Mouse (Mus musculus) limb, embryonic 14.5 days (tissue): ENCODE results near the gene Gm27021. TPM values are rescaled to one million over a fixed set of nuclear protein-coding genes. Genes with fewer than 3 reads are reported as not detected.

Experiments used
- ATAC-seq: fragments of 200-750 bp; cut with Nextera tagmentation; 2 replicates; pipeline ENCODE4 v1.8.0; 2017; ENCODE audit warnings: low read depth, moderate number of reproducible peaks, moderate TSS enrichment; ENCODE audit not compliant: low FRiP score
- DNase-seq: peaks from one replicate; pipeline ENCODE4 v3.0.0-alpha.2; 2015; ENCODE audit warnings: low spot score
- H3K27ac ChIP-seq: fragments of 300-500 bp; sonication (generic); replicated peaks from 2 replicates; pipeline ENCODE4 v1.5.1; 2014; ENCODE audit warnings: low read depth, mild to moderate bottlenecking, low read length, moderate library complexity, mixed read lengths
- H3K27me3 ChIP-seq: fragments of 300-500 bp; sonication (generic); 2 replicates; pipeline ENCODE4 v1.6.1; 2014; ENCODE audit warnings: low read length, mixed read lengths; ENCODE audit not compliant: control insufficient read depth, insufficient read depth
- H3K36me3 ChIP-seq: fragments of 300-500 bp; sonication (generic); 2 replicates; pipeline ENCODE4 v1.6.1; 2014; ENCODE audit warnings: mild to moderate bottlenecking, low read length, moderate library complexity, mixed read lengths; ENCODE audit not compliant: control insufficient read depth, insufficient read depth
- H3K4me1 ChIP-seq: fragments of 300-500 bp; sonication (generic); 2 replicates; pipeline ENCODE4 v1.6.1; 2014; ENCODE audit warnings: antibody characterized with exemption, low read length, mixed read lengths; ENCODE audit not compliant: control insufficient read depth, insufficient read depth
- H3K4me2 ChIP-seq: fragments of 300-500 bp; sonication (generic); replicated peaks from 2 replicates; pipeline ENCODE4 v1.6.1; 2014; ENCODE audit warnings: low read depth, mild to moderate bottlenecking, low read length, moderate library complexity; ENCODE audit not compliant: severe bottlenecking
- H3K4me3 ChIP-seq: fragments of 300-500 bp; sonication (generic); replicated peaks from 2 replicates; pipeline ENCODE4 v1.5.1; 2014; ENCODE audit warnings: low read length
- H3K9ac ChIP-seq: fragments of 300-500 bp; sonication (generic); 2 replicates; pipeline ENCODE4 v1.6.1; 2014; ENCODE audit warnings: mild to moderate bottlenecking, low read depth, low read length, moderate library complexity; ENCODE audit not compliant: severe bottlenecking
- H3K9me3 ChIP-seq: fragments of 300-500 bp; sonication (generic); 2 replicates; pipeline ENCODE4 v1.6.1; 2016; ENCODE audit warnings: low read length; ENCODE audit not compliant: control insufficient read depth
- POLR2A ChIP-seq: fragments of 200-500 bp; IDR thresholded peaks from 2 replicates; pipeline ENCODE4 v1.8.0; 2012; ENCODE audit warnings: inconsistent platforms, mild to moderate bottlenecking, moderate library complexity, borderline replicate concordance; ENCODE audit not compliant: insufficient read depth, insufficient read length; ENCODE audit errors: extremely low read depth
- WGBS: fragments of 180-500 bp; shearing (Covaris S2); extraction: QIAGEN DNeasy Blood & Tissue Kit; methylation state at CpG from one replicate; pipeline ENCODE4 v1.1.7; 2014; 5-methylcytosine and 5-hydroxymethylcytosine counted together
- polyA plus RNA-seq, 2 experiments: library from polyadenylated mRNA; depleted of rRNA in 1 of 2; stranded (reverse) in 1 of 2; unstranded in 1 of 2; fragments of >200 nt; fragmentation: Nextera tagmentation in 1 of 2; extraction: Ambion mirVana in 1 of 2; gene quantifications; 2 replicates each; pipeline versions ENCODE4 v1.2.1 to v1.2.3; 2012 to 2014

Gene Gm27021
- polyA plus RNA-seq, 2 experiments: 2.2 to 3.4 TPM

- H3K9me3 ChIP-seq: no peaks in the 10 kb centered on the region
- peaks cover 3% of the 10 kb centered on the region; the same call in 1 of the 2 replicates for H3K4me1 ChIP-seq
- no peak overlapping the region for H3K4me2 ChIP-seq
- DNase-seq: no peak
- no peak overlapping the region for H3K27ac ChIP-seq
- ATAC-seq: no peak
- no peak overlapping the region for H3K4me3 ChIP-seq
- H3K27me3 ChIP-seq: no peaks in the 10 kb centered on the region
- no peaks in the 10 kb centered on the region for H3K36me3 ChIP-seq
- H3K9ac ChIP-seq: no peak overlapping the region
- WGBS: 66% methylated on average over 6 of the region's 6 CpGs
- TF ChIP-seq POLR2A: no peak
Observed at GRCm38 (mm10) chr8:120699079-120699478, 31.2 kb upstream of the Gm27021 start.

- no peak for TF ChIP-seq POLR2A
- DNase-seq: no peak
- WGBS: 91% methylated on average over 7 of the region's 7 CpGs
Observed at GRCm38 (mm10) chr8:120698426-120698825, 30.5 kb upstream of the Gm27021 start.

GRCm38 (mm10) chr8:120697979-120698272 is 30.0 kb upstream of the Gm27021 start:
- no peak for DNase-seq
- Histone ChIP-seq H3K4me1 (peaks cover 6% of the 10 kb centered on the region; the same call in 1 of the 2 replicates), H3K36me3 (no peaks in the 10 kb centered on the region), H3K27me3 (no peaks in the 10 kb centered on the region), H3K4me2 (no peak overlapping the region), H3K9me3 (no peaks in the 10 kb centered on the region), H3K9ac (no peak overlapping the region), H3K4me3 (no peak overlapping the region), H3K27ac (no peak overlapping the region)
- TF ChIP-seq POLR2A: no peak
- no peak for ATAC-seq

More at GRCm38 (mm10) chr8:120698426-120698825, 30.5 kb upstream of the Gm27021 start:
- peaks cover 6% of the 10 kb centered on the region; the same call in 1 of the 2 replicates for H3K4me1 ChIP-seq
- no peak overlapping the region for H3K27ac ChIP-seq
- ATAC-seq: no peak
- no peaks in the 10 kb centered on the region for H3K36me3 ChIP-seq
- H3K4me2 ChIP-seq: no peak overlapping the region
- no peak overlapping the region for H3K4me3 ChIP-seq
- H3K9me3 ChIP-seq: no peaks in the 10 kb centered on the region
- no peaks in the 10 kb centered on the region for H3K27me3 ChIP-seq
- H3K9ac ChIP-seq: no peak overlapping the region

GRCm38 (mm10) chr8:120697154-120697978 is 29.5 kb upstream of the Gm27021 start:
- H3K27ac ChIP-seq: no peak overlapping the region
- 72% methylated on average over 17 of the region's 17 CpGs for WGBS
- no peak for DNase-seq
- no peak overlapping the region for H3K9ac ChIP-seq
- no peak for ATAC-seq
- peaks cover 6% of the 10 kb centered on the region; the same call in 1 of the 2 replicates for H3K4me1 ChIP-seq
- no peak for TF ChIP-seq POLR2A
- no peaks in the 10 kb centered on the region for H3K9me3 ChIP-seq
- no peak overlapping the region for H3K4me2 ChIP-seq
- no peaks in the 10 kb centered on the region for H3K27me3 ChIP-seq
- H3K4me3 ChIP-seq: no peak overlapping the region
- H3K36me3 ChIP-seq: no peaks in the 10 kb centered on the region

- WGBS: 38% methylated on average over 13 of the region's 13 CpGs
- peak; percentile 56 for DNase-seq
- H3K4me1 ChIP-seq: peaks cover 6% of the 10 kb centered on the region; the same call in 1 of the 2 replicates
Observed at GRCm38 (mm10) chr8:120696401-120697153, 28.7 kb upstream of the Gm27021 start.

More at GRCm38 (mm10) chr8:120696401-120697153, 28.7 kb upstream of the Gm27021 start:
- no peak overlapping the region for H3K4me2 ChIP-seq
- H3K4me3 ChIP-seq: no peak overlapping the region
- H3K27ac ChIP-seq: no peak overlapping the region
- H3K9ac ChIP-seq: no peak overlapping the region
- no peaks in the 10 kb centered on the region for H3K27me3 ChIP-seq
- ATAC-seq: peak; percentile 38; the same call in 1 of the 2 replicates
- no peaks in the 10 kb centered on the region for H3K9me3 ChIP-seq
- H3K36me3 ChIP-seq: no peaks in the 10 kb centered on the region
- TF ChIP-seq POLR2A: no peak
